Mouse (Mus musculus): Measurements from ENCODE around the gene Mrgprf. TPM values are rescaled to one million over a fixed set of nuclear protein-coding genes. Genes with fewer than 3 reads are reported as not detected.
A peak's percentile ranks its signal among the peaks of the same experiment; 100 is the strongest.

Mrgprf gene
- polyA plus RNA-seq, 1 experiment: 6.5 TPM

GRCm38 (mm10) chr7:145270955-145271354 lies 29.7 kb upstream of the Mrgprf start:
- 90% methylated on average over 5 of the region's 5 CpGs for WGBS
- Histone ChIP-seq H3K27me3 (replicated peaks; ENCODE audit: control insufficient read depth, insufficient read depth, low read length) (no peaks in the 10 kb centered on the region), H3K4me1 (ENCODE audit: control insufficient read depth, insufficient read depth, low read length) (no peaks in the 10 kb centered on the region), H3K4me3 (ENCODE audit: insufficient read depth, low read depth, low read length) (no peak overlapping the region), H3K27ac (ENCODE audit: insufficient read depth, low read depth, low read length) (no peak overlapping the region), H3K36me3 (ENCODE audit: control insufficient read depth, insufficient read depth, low read length) (no peaks in the 10 kb centered on the region)
- TF ChIP-seq CTCF (conservative IDR thresholded peaks at IDR 0.05; ENCODE audit: insufficient read depth, insufficient read length, low read depth, low read length) (no peak), POLR2A (IDR thresholded peaks at IDR 0.05; ENCODE audit: low read depth, low read length) (no peak)
- DNase-seq: no peak

GRCm38 (mm10) chr7:145275488-145275887 lies 25.1 kb upstream of the Mrgprf start:
- H3K4me1 ChIP-seq (ENCODE audit: control insufficient read depth, insufficient read depth, low read length): no peaks in the 10 kb centered on the region
- no peak for TF ChIP-seq POLR2A (IDR thresholded peaks at IDR 0.05; ENCODE audit: low read depth, low read length)
- TF ChIP-seq CTCF (conservative IDR thresholded peaks at IDR 0.05; ENCODE audit: insufficient read depth, insufficient read length, low read depth, low read length): no peak
- no peaks in the 10 kb centered on the region for H3K36me3 ChIP-seq (ENCODE audit: control insufficient read depth, insufficient read depth, low read length)
- H3K27me3 ChIP-seq (replicated peaks; ENCODE audit: control insufficient read depth, insufficient read depth, low read length): no peaks in the 10 kb centered on the region
- 89% methylated on average over 3 of the region's 3 CpGs for WGBS
- no peak for DNase-seq
- H3K4me3 ChIP-seq (ENCODE audit: insufficient read depth, low read depth, low read length): no peak overlapping the region
- H3K27ac ChIP-seq (ENCODE audit: insufficient read depth, low read depth, low read length): no peak overlapping the region

GRCm38 (mm10) chr7:145281396-145281795 lies 19.2 kb upstream of the Mrgprf start:
- no peak for DNase-seq
- H3K4me1 ChIP-seq (ENCODE audit: control insufficient read depth, insufficient read depth, low read length): peaks cover 7% of the 10 kb centered on the region

GRCm38 (mm10) chr7:145283041-145283440 lies 17.6 kb upstream of the Mrgprf start:
- DNase-seq: peak; percentile 17
- TF ChIP-seq CTCF (conservative IDR thresholded peaks at IDR 0.05; ENCODE audit: insufficient read depth, insufficient read length, low read depth, low read length) (no peak), POLR2A (IDR thresholded peaks at IDR 0.05; ENCODE audit: low read depth, low read length) (no peak)
- no peak overlapping the region for H3K27ac ChIP-seq (ENCODE audit: insufficient read depth, low read depth, low read length)
- no peaks in the 10 kb centered on the region for H3K27me3 ChIP-seq (replicated peaks; ENCODE audit: control insufficient read depth, insufficient read depth, low read length)
- H3K4me3 ChIP-seq (ENCODE audit: insufficient read depth, low read depth, low read length): peak overlapping the region; percentile 75
- H3K4me1 ChIP-seq (ENCODE audit: control insufficient read depth, insufficient read depth, low read length): peaks cover 7% of the 10 kb centered on the region
- WGBS: 40% methylated on average over 4 of the region's 4 CpGs
- no peaks in the 10 kb centered on the region for H3K36me3 ChIP-seq (ENCODE audit: control insufficient read depth, insufficient read depth, low read length)

More at GRCm38 (mm10) chr7:145281396-145281795, 19.2 kb upstream of the Mrgprf start:
- no peak for TF ChIP-seq POLR2A (IDR thresholded peaks at IDR 0.05; ENCODE audit: low read depth, low read length)
- no peak for TF ChIP-seq CTCF (conservative IDR thresholded peaks at IDR 0.05; ENCODE audit: insufficient read depth, insufficient read length, low read depth, low read length)
- no peaks in the 10 kb centered on the region for H3K27me3 ChIP-seq (replicated peaks; ENCODE audit: control insufficient read depth, insufficient read depth, low read length)
- H3K4me3 ChIP-seq (ENCODE audit: insufficient read depth, low read depth, low read length): no peak overlapping the region
- 81% methylated on average over 4 of the region's 4 CpGs for WGBS
- H3K27ac ChIP-seq (ENCODE audit: insufficient read depth, low read depth, low read length): no peak overlapping the region
- H3K36me3 ChIP-seq (ENCODE audit: control insufficient read depth, insufficient read depth, low read length): no peaks in the 10 kb centered on the region

GRCm38 (mm10) chr7:145283487-145284187 lies 17.0 kb upstream of the Mrgprf start, which contains the start of gene Tpcn2:
Tpcn2 (minus strand) TSS chr7:145284011.
- WGBS: 2% methylated on average over 18 of the region's 18 CpGs
- peak; percentile 65 for TF ChIP-seq CTCF (conservative IDR thresholded peaks at IDR 0.05; ENCODE audit: insufficient read depth, insufficient read length, low read depth, low read length)
- no peak for TF ChIP-seq POLR2A (IDR thresholded peaks at IDR 0.05; ENCODE audit: low read depth, low read length)
- Histone ChIP-seq H3K27me3 (replicated peaks; ENCODE audit: control insufficient read depth, insufficient read depth, low read length) (no peaks in the 10 kb centered on the region), H3K4me3 (ENCODE audit: insufficient read depth, low read depth, low read length) (peak within 1 kb of the TSS; percentile 75), H3K36me3 (ENCODE audit: control insufficient read depth, insufficient read depth, low read length) (no peaks in the 10 kb centered on the region), H3K4me1 (ENCODE audit: control insufficient read depth, insufficient read depth, low read length) (peaks cover 7% of the 10 kb centered on the region), H3K27ac (ENCODE audit: insufficient read depth, low read depth, low read length) (0 out of 2 replicates have a peak within 1 kb of the TSS, but pooled peaks have one; percentile 21)
- peak; percentile 97 for DNase-seq

DNA sequence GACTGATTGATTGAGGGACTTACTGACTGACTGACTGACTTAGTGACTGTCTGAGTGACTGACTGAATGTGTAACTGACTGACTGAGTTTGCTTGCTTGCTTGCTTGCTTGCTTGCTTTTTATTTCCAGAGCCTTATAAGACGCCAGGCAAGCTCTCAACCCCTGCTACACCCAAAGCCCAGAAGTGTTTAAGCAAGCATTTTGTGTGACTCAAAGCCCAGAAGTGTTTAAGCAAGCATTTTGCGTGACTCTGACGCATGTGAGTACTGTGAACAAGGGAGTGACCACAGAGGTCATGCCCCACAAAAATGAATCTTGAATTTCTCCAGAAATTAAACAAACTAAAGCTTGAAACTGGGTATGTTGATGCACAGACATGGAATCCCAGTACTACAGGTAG lies 16.3 kb upstream of the Mrgprf start:
- H3K27ac ChIP-seq (ENCODE audit: insufficient read depth, low read depth, low read length): no peak overlapping the region
- no peaks in the 10 kb centered on the region for H3K27me3 ChIP-seq (replicated peaks; ENCODE audit: control insufficient read depth, insufficient read depth, low read length)
- DNase-seq: no peak
- H3K4me3 ChIP-seq (ENCODE audit: insufficient read depth, low read depth, low read length): no peak overlapping the region
- no peaks in the 10 kb centered on the region for H3K36me3 ChIP-seq (ENCODE audit: control insufficient read depth, insufficient read depth, low read length)
- H3K4me1 ChIP-seq (ENCODE audit: control insufficient read depth, insufficient read depth, low read length): peaks cover 7% of the 10 kb centered on the region
- WGBS: 37% methylated on average over 3 of the region's 3 CpGs
- TF ChIP-seq CTCF (conservative IDR thresholded peaks at IDR 0.05; ENCODE audit: insufficient read depth, insufficient read length, low read depth, low read length) (no peak), POLR2A (IDR thresholded peaks at IDR 0.05; ENCODE audit: low read depth, low read length) (no peak)

DNA sequence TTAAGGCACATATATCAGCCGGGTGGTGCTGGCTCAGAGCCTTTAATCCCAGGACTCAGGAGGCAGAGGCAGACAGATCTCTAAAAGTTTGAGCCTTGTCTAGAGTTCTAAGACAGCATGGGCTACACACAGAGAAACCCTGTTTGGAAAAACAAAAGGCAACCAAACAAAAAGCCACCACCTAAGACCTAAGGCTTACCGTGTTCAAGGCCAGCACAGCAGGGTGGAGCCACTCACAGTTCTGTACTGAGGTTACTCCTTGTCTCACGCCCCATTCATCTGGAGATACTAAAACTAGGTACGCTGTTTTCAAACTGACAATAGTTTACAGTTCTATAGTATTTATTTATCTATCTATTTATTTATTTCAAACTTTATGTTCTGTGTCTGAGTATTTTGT lies 15.2 kb upstream of the Mrgprf start:
- no peaks in the 10 kb centered on the region for H3K36me3 ChIP-seq (ENCODE audit: control insufficient read depth, insufficient read depth, low read length)
- 82% methylated on average over 4 of the region's 4 CpGs for WGBS
- no peak overlapping the region for H3K4me3 ChIP-seq (ENCODE audit: insufficient read depth, low read depth, low read length)
- no peak for DNase-seq
- H3K4me1 ChIP-seq (ENCODE audit: control insufficient read depth, insufficient read depth, low read length): peaks cover 7% of the 10 kb centered on the region
- H3K27ac ChIP-seq (ENCODE audit: insufficient read depth, low read depth, low read length): no peak overlapping the region
- no peaks in the 10 kb centered on the region for H3K27me3 ChIP-seq (replicated peaks; ENCODE audit: control insufficient read depth, insufficient read depth, low read length)
- TF ChIP-seq POLR2A (IDR thresholded peaks at IDR 0.05; ENCODE audit: low read depth, low read length) (no peak), CTCF (conservative IDR thresholded peaks at IDR 0.05; ENCODE audit: insufficient read depth, insufficient read length, low read depth, low read length) (no peak)

All from kidney, adult 2 months (tissue).